In genomic region chr2:158204114-158204513, GRCm38 (mm10) we compare ENCODE assay signal across 9 mouse cellular contexts. TPM values are rescaled to one million over a fixed set of nuclear protein-coding genes. Genes with fewer than 3 reads are reported as not detected.
A peak's percentile ranks its signal among the peaks of the same experiment; 100 is the strongest.
DNase-seq lines count a peak whose midpoint lies in the region; ATAC-seq and TF ChIP-seq lines count a peak whose summit lies in the region.
"Had no signal": no experiment of that assay in that cellular context is flagged by ENCODE, and none has a peak within 500 bp of the region (broad histone marks: within the 10 kb centered on the region; RNA-seq: fewer than 3 reads in every experiment).

No protein-coding gene starts in this region.

- 8% methylated on average over 7 of the region's 7 CpGs for WGBS in neural tube, embryonic 15.5 days
- WGBS in liver, embryonic 11.5 days: 10% methylated on average over 7 of the region's 7 CpGs
- 6% methylated on average over 7 of the region's 7 CpGs for WGBS in neural tube, embryonic 14.5 days

- H3K27ac ChIP-seq in neural tube, embryonic 15.5 days (replicated peaks): no peak overlapping the region
- no peak overlapping the region for H3K27ac ChIP-seq in gastrocnemius, adult 2 months
- no peak overlapping the region for H3K27ac ChIP-seq in liver, embryonic 11.5 days (ENCODE audit: low read depth, low read length)
- no peak overlapping the region for H3K27ac ChIP-seq in neural tube, embryonic 14.5 days (ENCODE audit: low read depth, low read length)
- no peak overlapping the region for H3K27ac ChIP-seq in testis, adult 2 months (ENCODE audit: control insufficient read depth, insufficient read depth, low read depth, low read length)
- H3K27ac ChIP-seq: midbrain, embryonic 12.5 days had no signal

- no peak overlapping the region for H3K9ac ChIP-seq in neural tube, embryonic 15.5 days (replicated peaks)
- H3K9ac ChIP-seq in liver, embryonic 11.5 days (ENCODE audit: low read depth, low read length): no peak overlapping the region
- no peak overlapping the region for H3K9ac ChIP-seq in neural tube, embryonic 14.5 days (replicated peaks; ENCODE audit: low read depth, low read length)
- H3K9ac ChIP-seq: midbrain, embryonic 12.5 days had no signal

- intact Hi-C loops in gastrocnemius, adult 2 months (cut with DNase I): loop anchor here (1.0 to 5.0 kb wide), 3 partner anchors 52 to 155 kb away; no protein-coding TSS in a partner anchor

- H3K27me3 ChIP-seq in neural tube, embryonic 15.5 days (replicated peaks): no peaks in the 10 kb centered on the region
- no peaks in the 10 kb centered on the region for H3K27me3 ChIP-seq in liver, embryonic 11.5 days (replicated peaks; ENCODE audit: control insufficient read depth, insufficient read depth, low read length)
- H3K27me3 ChIP-seq in neural tube, embryonic 14.5 days (ENCODE audit: control insufficient read depth, insufficient read depth, low read length): no peaks in the 10 kb centered on the region
- H3K27me3 ChIP-seq in testis, adult 2 months (ENCODE audit: control insufficient read depth, insufficient read depth, low read length): no peaks in the 10 kb centered on the region

- H3K9me3 ChIP-seq in neural tube, embryonic 15.5 days (replicated peaks): no peaks in the 10 kb centered on the region
- H3K9me3 ChIP-seq in liver, embryonic 11.5 days (ENCODE audit: control insufficient read depth, low read length): no peaks in the 10 kb centered on the region
- H3K9me3 ChIP-seq in neural tube, embryonic 14.5 days (ENCODE audit: control insufficient read depth, low read length): no peaks in the 10 kb centered on the region
- H3K9me3 ChIP-seq: midbrain, embryonic 12.5 days had no signal

- peaks cover 11% of the 10 kb centered on the region; the same call in 1 of the 2 replicates for H3K4me1 ChIP-seq in neural tube, embryonic 15.5 days
- H3K4me1 ChIP-seq in liver, embryonic 11.5 days (replicated peaks; ENCODE audit: control insufficient read depth, insufficient read depth, low read length): no peaks in the 10 kb centered on the region
- no peaks in the 10 kb centered on the region for H3K4me1 ChIP-seq in neural tube, embryonic 14.5 days (ENCODE audit: control insufficient read depth, insufficient read depth, low read length)
- peaks cover 2% of the 10 kb centered on the region; the same call in 1 of the 2 replicates for H3K4me1 ChIP-seq in testis, adult 2 months (ENCODE audit: control insufficient read depth, insufficient read depth, low read length)

- ATAC-seq in neural tube, embryonic 15.5 days (ENCODE audit: low FRiP score): no peak; the same call in 1 of the 2 replicates
- 0 out of 2 replicates have a peak, but pooled peaks have one; percentile 40 for ATAC-seq in liver, embryonic 11.5 days (replicated peaks; ENCODE audit: low FRiP score)
- ATAC-seq in neural tube, embryonic 14.5 days (ENCODE audit: low read depth): peak; percentile 68; the same call in 1 of the 2 replicates

- no peaks in the 10 kb centered on the region for H3K36me3 ChIP-seq in neural tube, embryonic 15.5 days
- H3K36me3 ChIP-seq in liver, embryonic 11.5 days (ENCODE audit: control insufficient read depth, insufficient read depth, low read length): no peaks in the 10 kb centered on the region
- H3K36me3 ChIP-seq in neural tube, embryonic 14.5 days (ENCODE audit: control insufficient read depth, insufficient read depth, low read length): no peaks in the 10 kb centered on the region
- no peaks in the 10 kb centered on the region for H3K36me3 ChIP-seq in testis, adult 2 months (ENCODE audit: control insufficient read depth, insufficient read depth, low read length)
- H3K36me3 ChIP-seq: midbrain, embryonic 12.5 days had no signal

- TF ChIP-seq CTCF in gastrocnemius, adult 2 months (IDR thresholded peaks at IDR 0.05): peak; percentile 99; the same call in 1 of the 2 replicates
- TF ChIP-seq CTCF in testis, adult 2 months (IDR thresholded peaks at IDR 0.05; ENCODE audit: control insufficient read depth, insufficient read depth, insufficient replicate concordance, low read depth, low read length): peak; percentile 97

- no peak overlapping the region for H3K4me2 ChIP-seq in neural tube, embryonic 15.5 days
- no peak overlapping the region for H3K4me2 ChIP-seq in liver, embryonic 11.5 days
- H3K4me2 ChIP-seq in neural tube, embryonic 14.5 days (ENCODE audit: low read depth, low read length): no peak overlapping the region
- H3K4me2 ChIP-seq: midbrain, embryonic 12.5 days had no signal

- no peak overlapping the region for H3K4me3 ChIP-seq in neural tube, embryonic 15.5 days (replicated peaks)
- H3K4me3 ChIP-seq in gastrocnemius, adult 2 months: no peak overlapping the region
- no peak overlapping the region for H3K4me3 ChIP-seq in liver, embryonic 11.5 days (ENCODE audit: low read depth, low read length)
- no peak overlapping the region for H3K4me3 ChIP-seq in neural tube, embryonic 14.5 days (ENCODE audit: low read depth, low read length)
- H3K4me3 ChIP-seq in testis, adult 2 months (ENCODE audit: control insufficient read depth, low read depth, low read length): no peak overlapping the region
- H3K4me3 ChIP-seq: midbrain, embryonic 12.5 days had no signal

- no peak for TF ChIP-seq POLR2A in testis, adult 2 months (IDR thresholded peaks at IDR 0.05; ENCODE audit: control insufficient read depth, low read depth, low read length)

- DNase-seq in neural tube, embryonic 10.5 days (ENCODE audit: extremely low spot score, low spot score): peak; percentile 81
- peak; percentile 95 to 97 for DNase-seq in cerebellum, postnatal 14 days
- peak; percentile 86 for DNase-seq in gastrocnemius, adult 2 months
- peak; percentile 51 to 80 for DNase-seq in kidney, adult 8-10 months
- DNase-seq in liver, embryonic 11.5 days (ENCODE audit: low spot score): peak; percentile 77

RNA-seq across cellular contexts. Expression of gene D630003M21Rik, which starts 24.9 kb away (rescaled TPM):
- polyA plus RNA-seq in neural tube, embryonic 15.5 days (2015; fragmentation: Nextera tagmentation; extraction: Ambion mirVana): 2.4 and 2.5 TPM in 2 replicates
- total RNA-seq in gastrocnemius, adult 2 months (2021): 1 to 10 TPM; 1.2 to 2.2 TPM
- 0.53 and 0.81 TPM in 2 replicates for polyA plus RNA-seq in liver, embryonic 11.5 days (2014; fragmentation: Nextera tagmentation; extraction: Ambion mirVana)
- polyA plus RNA-seq in neural tube, embryonic 14.5 days (2014; fragmentation: Nextera tagmentation; extraction: Ambion mirVana): 0.94 and 1.8 TPM in 2 replicates
- 2.8 and 3.7 TPM in 2 replicates for polyA plus RNA-seq in testis, adult 2 months (2012; rRNA removed)

RNA-seq across cellular contexts. Expression of gene Bpi, which starts 53.8 kb away (rescaled TPM):
- polyA plus RNA-seq in neural tube, embryonic 15.5 days (2015; fragmentation: Nextera tagmentation; extraction: Ambion mirVana): not detected in 2 replicates
- not detected for total RNA-seq in gastrocnemius, adult 2 months (2021)
- not detected in 2 replicates for polyA plus RNA-seq in liver, embryonic 11.5 days (2014; fragmentation: Nextera tagmentation; extraction: Ambion mirVana)
- polyA plus RNA-seq in neural tube, embryonic 14.5 days (2014; fragmentation: Nextera tagmentation; extraction: Ambion mirVana): 0.11 TPM in 1 of 2 replicates, not detected in the other
- 60.2 and 67.8 TPM in 2 replicates for polyA plus RNA-seq in testis, adult 2 months (2012; rRNA removed)
- polyA plus RNA-seq: midbrain, embryonic 12.5 days had no signal

RNA-seq across cellular contexts. Expression of gene Tgm2, which starts 57.9 kb away (rescaled TPM):
- polyA plus RNA-seq in neural tube, embryonic 15.5 days (2015; fragmentation: Nextera tagmentation; extraction: Ambion mirVana): 7.8 and 13.9 TPM in 2 replicates
- 10 to 100 TPM; 44.2 to 55.4 TPM for total RNA-seq in gastrocnemius, adult 2 months (2021)
- polyA plus RNA-seq in liver, embryonic 11.5 days (2014; fragmentation: Nextera tagmentation; extraction: Ambion mirVana): 49.5 and 49.7 TPM in 2 replicates
- polyA plus RNA-seq in neural tube, embryonic 14.5 days (2014; fragmentation: Nextera tagmentation; extraction: Ambion mirVana): 1.7 and 7.0 TPM in 2 replicates
- 9.5 and 10.0 TPM in 2 replicates for polyA plus RNA-seq in testis, adult 2 months (2012; rRNA removed)

Comparison
In these comparisons a context has a peak if more than half of its experiments do, and no peak if none do; other contexts are left out.
1. RNA of gene Bpi, which starts 53.8 kb away (polyA plus RNA-seq): 60.2 to 67.8 TPM in testis, adult 2 months; 0.11 TPM in neural tube, embryonic 14.5 days, not detected in neural tube, embryonic 15.5 days and not detected in liver, embryonic 11.5 days; every median in the first group is over 10 times any median in the second.
2. Peak in every context shown above with its lines, with median percentiles within 50 percentile points of each other: DNase-seq.